Mouse (Mus musculus): ENCODE measurements around the gene Zscan4-ps3. TPM values are rescaled to one million over a fixed set of nuclear protein-coding genes. Genes with fewer than 3 reads are reported as not detected.
"Not testable (repeated sequence)": the region's sequence is repeated elsewhere in the genome, so short reads cannot be mapped to it uniquely, and the experiment has no call there.

Gene Zscan4-ps3
- not detected in 2 replicates for polyA plus RNA-seq (2015; fragmentation: Nextera tagmentation; extraction: Ambion mirVana)

DNA sequence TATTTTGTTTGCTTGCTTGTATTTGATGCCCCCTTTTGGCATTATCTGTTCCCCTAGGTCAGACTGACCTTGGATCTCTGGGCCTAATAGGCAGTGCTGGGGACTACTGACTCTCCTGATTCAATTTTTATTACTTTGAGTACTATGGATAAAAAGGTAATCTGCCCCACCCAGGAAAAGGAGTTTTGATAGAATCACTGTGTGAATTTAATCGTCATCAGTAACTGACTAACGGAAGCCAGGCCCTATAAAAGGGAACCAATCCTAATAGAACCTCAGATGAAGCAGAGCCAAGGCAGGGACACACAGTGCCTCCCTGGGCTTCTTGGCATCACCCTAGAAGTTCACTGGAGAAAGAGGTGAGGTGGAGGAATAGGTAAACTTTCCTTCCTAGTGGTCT is at the start of gene Zscan4-ps3:
TSS of gene Zscan4-ps3 (plus strand) at position 301 of the 400 bp plus-strand sequence.
- 74% methylated on average over 2 of the region's 2 CpGs for WGBS
- H3K36me3 ChIP-seq (ENCODE audit: control insufficient read depth, insufficient read depth); H3K27ac ChIP-seq (ENCODE audit: low read length); H3K27me3 ChIP-seq (ENCODE audit: control insufficient read depth, insufficient read depth, low read length); H3K4me1 ChIP-seq (ENCODE audit: control insufficient read depth, insufficient read depth, low read length); H3K4me2 ChIP-seq (ENCODE audit: low read depth, low read length); H3K9me3 ChIP-seq (replicated peaks; ENCODE audit: control insufficient read depth, low read length); ATAC-seq (replicated peaks; ENCODE audit: extremely low read depth, insufficient read depth, low FRiP score); H3K9ac ChIP-seq (ENCODE audit: low read length); H3K4me3 ChIP-seq (ENCODE audit: low read length): not testable (repeated sequence)

GRCm38 (mm10) chr7:11617082-11617481 is 8.0 kb downstream of the Zscan4-ps3 start:
- H3K36me3 ChIP-seq (ENCODE audit: control insufficient read depth, insufficient read depth) = not testable (repeated sequence)

More at GRCm38 (mm10) chr7:11617082-11617481, 8.0 kb downstream of the Zscan4-ps3 start:
- not testable (repeated sequence) for H3K27ac ChIP-seq (ENCODE audit: low read length); ATAC-seq (replicated peaks; ENCODE audit: extremely low read depth, insufficient read depth, low FRiP score); H3K9me3 ChIP-seq (replicated peaks; ENCODE audit: control insufficient read depth, low read length); H3K4me3 ChIP-seq (ENCODE audit: low read length); H3K4me2 ChIP-seq (ENCODE audit: low read depth, low read length); H3K4me1 ChIP-seq (ENCODE audit: control insufficient read depth, insufficient read depth, low read length); H3K27me3 ChIP-seq (ENCODE audit: control insufficient read depth, insufficient read depth, low read length); H3K9ac ChIP-seq (ENCODE audit: low read length)
- 9% methylated on average over 8 of the region's 8 CpGs for WGBS

Other genes with a start within 250 kb of the Zscan4-ps3 start
- not detected in 2 replicates for gene Zscan4f, start 211.4 kb upstream of the Zscan4-ps3 start, polyA plus RNA-seq (2015; fragmentation: Nextera tagmentation; extraction: Ambion mirVana)
- gene Zscan4-ps2, start 95.0 kb upstream of the Zscan4-ps3 start, polyA plus RNA-seq (2015; fragmentation: Nextera tagmentation; extraction: Ambion mirVana) = not detected in 2 replicates
- gene Vmn1r72, start 70.8 kb downstream of the Zscan4-ps3 start, polyA plus RNA-seq (2015; fragmentation: Nextera tagmentation; extraction: Ambion mirVana) = not detected in 2 replicates
- not detected in 2 replicates for gene Vmn1r73, start 121.0 kb downstream of the Zscan4-ps3 start, polyA plus RNA-seq (2015; fragmentation: Nextera tagmentation; extraction: Ambion mirVana)
- not detected in 2 replicates for gene Vmn1r74, start 224.7 kb downstream of the Zscan4-ps3 start, polyA plus RNA-seq (2015; fragmentation: Nextera tagmentation; extraction: Ambion mirVana)

Data from heart, embryonic 16.5 days (tissue).